Mouse (Mus musculus) midbrain, embryonic 12.5 days (tissue): Measurements from ENCODE around the gene Chaf1a. TPM values are rescaled to one million over a fixed set of nuclear protein-coding genes. Genes with fewer than 3 reads are reported as not detected.
A peak's percentile ranks its signal among the peaks of the same experiment; 100 is the strongest.

Experiments used
- ATAC-seq: fragments of 200-750 bp; cut with Nextera tagmentation; 2 replicates; pipeline ENCODE4 v1.8.0; 2017; ENCODE audit warnings: low read depth, moderate TSS enrichment, moderate library complexity; ENCODE audit not compliant: low FRiP score
- H3K27ac ChIP-seq: fragments of 300-500 bp; sonication (generic); replicated peaks from 2 replicates; pipeline ENCODE4 v1.5.1; 2016; ENCODE audit warnings: mild to moderate bottlenecking
- H3K27me3 ChIP-seq: fragments of 300-500 bp; sonication (generic); 2 replicates; pipeline ENCODE4 v1.6.1; 2016; ENCODE audit warnings: mild to moderate bottlenecking
- H3K36me3 ChIP-seq: fragments of 300-500 bp; sonication (generic); 2 replicates; pipeline ENCODE4 v1.6.1; 2016
- H3K4me1 ChIP-seq: fragments of 300-500 bp; sonication (generic); 2 replicates; pipeline ENCODE4 v1.6.1; 2016
- H3K4me2 ChIP-seq: fragments of 300-500 bp; sonication (generic); replicated peaks from 2 replicates; pipeline ENCODE4 v1.6.1; 2016; ENCODE audit warnings: mild to moderate bottlenecking, moderate library complexity
- H3K4me3 ChIP-seq: fragments of 300-500 bp; sonication (generic); 2 replicates; pipeline ENCODE4 v1.5.1; 2016; ENCODE audit warnings: mild to moderate bottlenecking
- H3K9ac ChIP-seq: fragments of 300-500 bp; sonication (generic); replicated peaks from 2 replicates; pipeline ENCODE4 v1.6.1; 2016; ENCODE audit warnings: mild to moderate bottlenecking, moderate library complexity
- H3K9me3 ChIP-seq: fragments of 300-500 bp; sonication (generic); 2 replicates; pipeline ENCODE4 v1.6.1; 2016; ENCODE audit warnings: mild to moderate bottlenecking
- WGBS: fragments of 180-500 bp; shearing (Covaris S2); methylation state at CpG from one replicate; pipeline ENCODE4 v1.1.7; 2016; 5-methylcytosine and 5-hydroxymethylcytosine counted together
- polyA plus RNA-seq: library from polyadenylated mRNA; unstranded; fragments of >200 nt; fragmentation: Nextera tagmentation; extraction: Ambion mirVana; gene quantifications from 2 replicates; pipeline ENCODE4 v1.2.1, GENCODE M21; 2016

Gene Chaf1a
- 32.5 and 34.5 TPM in 2 replicates for polyA plus RNA-seq

DNA sequence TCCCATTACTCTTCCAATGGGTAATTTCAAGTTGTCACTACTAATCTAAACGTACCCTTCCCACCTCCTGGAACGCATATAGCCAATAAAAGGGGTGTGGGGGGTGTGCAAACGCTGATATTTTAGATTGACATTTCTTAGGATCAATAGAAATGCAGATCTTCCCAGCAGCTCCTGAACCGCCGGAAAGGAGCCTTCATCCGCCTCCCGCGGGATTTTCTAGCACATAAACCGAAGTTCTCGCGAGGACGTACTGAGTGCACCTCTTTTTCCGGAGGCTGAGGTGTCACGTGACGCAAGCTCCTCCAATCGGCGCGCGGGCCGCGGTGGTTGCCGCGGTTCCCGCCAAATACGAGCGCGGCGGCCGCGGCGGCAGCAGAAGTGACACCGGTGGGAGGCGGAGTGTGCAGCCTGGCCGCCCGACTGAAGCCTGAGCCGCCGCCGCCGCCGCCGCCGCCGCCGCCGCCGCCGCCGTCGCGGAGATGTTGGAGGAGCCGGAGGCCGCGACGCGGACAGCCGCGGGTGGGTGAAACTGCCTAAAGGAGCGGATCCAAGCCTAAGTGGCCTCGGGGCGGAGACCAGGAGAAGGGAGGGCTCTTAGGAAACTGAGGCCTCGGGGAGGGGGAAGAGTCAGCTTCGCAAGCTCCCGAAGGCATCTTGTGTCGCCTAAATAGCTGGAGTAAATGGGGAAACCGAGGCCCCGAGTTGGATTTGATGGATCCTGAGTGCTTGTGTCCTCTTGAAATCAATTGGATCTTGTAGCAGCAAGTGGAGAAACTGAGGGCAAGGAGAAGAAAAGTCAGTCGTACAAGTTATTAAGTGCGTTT, at the start of gene Chaf1a:
Gene Chaf1a (plus strand): TSS at position 410 of the 827 bp plus-strand sequence.
- peak within 1 kb of the TSS; percentile 87 for H3K4me3 ChIP-seq
- peak within 1 kb of the TSS; percentile 93 for H3K4me2 ChIP-seq
- peak within 1 kb of the TSS; percentile 75 for H3K27ac ChIP-seq
- ATAC-seq, result peak; percentile 84
- H3K9ac ChIP-seq, result peak within 1 kb of the TSS; percentile 84
- H3K9me3 ChIP-seq, result no peaks in the 10 kb centered on the region
- H3K36me3 ChIP-seq, result peaks cover 18% of the 10 kb centered on the region; the same call in 1 of the 2 replicates
- no peaks in the 10 kb centered on the region for H3K27me3 ChIP-seq
- H3K4me1 ChIP-seq, result peaks cover 30% of the 10 kb centered on the region
- under 1% methylated on average over 68 of the region's 68 CpGs for WGBS

- Histone ChIP-seq H3K27me3 (peaks cover 19% of the 10 kb centered on the region), H3K36me3 (peaks cover 57% of the 10 kb centered on the region), H3K4me2 (no peak overlapping the region), H3K4me3 (no peak overlapping the region), H3K27ac (no peak overlapping the region), H3K9me3 (no peaks in the 10 kb centered on the region), H3K9ac (no peak overlapping the region), H3K4me1 (peaks cover 12% of the 10 kb centered on the region)
- WGBS, result 91% methylated on average over 15 of the region's 15 CpGs
- no peak for ATAC-seq
Measured at GRCm38 (mm10) chr17:55996007-55996406, 44.2 kb upstream of the Chaf1a start.

DNA sequence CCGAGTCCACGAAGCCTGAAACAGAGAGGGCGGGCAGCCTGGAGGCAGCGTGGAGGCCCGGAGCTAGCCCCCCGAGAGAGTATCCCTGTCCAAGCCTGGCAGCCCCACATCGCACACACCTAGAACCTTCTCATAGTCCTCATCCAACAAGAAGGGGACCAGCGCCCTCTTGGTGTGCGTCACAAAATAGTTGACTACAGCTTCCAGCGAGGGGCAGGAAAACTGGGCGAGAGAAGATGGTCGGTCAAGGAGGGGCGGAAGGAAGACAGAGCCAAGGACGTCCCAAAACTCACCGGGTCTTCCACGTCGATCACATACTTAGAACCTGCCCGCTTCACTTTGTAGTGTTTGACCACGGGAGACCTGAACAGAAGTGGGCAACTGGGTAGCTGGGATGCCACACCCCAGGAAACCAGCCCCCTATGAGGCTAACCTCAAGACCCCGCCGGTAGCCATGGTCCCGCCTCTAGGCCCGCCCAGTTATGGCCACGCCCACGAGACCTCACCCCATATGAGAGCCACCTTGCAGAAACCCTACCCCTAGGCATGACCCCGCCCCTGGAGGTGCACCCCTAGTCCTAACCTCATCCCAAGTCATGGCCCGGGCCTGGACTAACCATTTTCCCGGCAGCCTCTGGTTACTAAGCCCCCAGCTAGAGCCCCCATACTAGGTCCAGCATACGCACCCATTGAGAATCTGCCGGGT, 40.3 kb upstream of the Chaf1a start:
- ATAC-seq, result 0 out of 2 replicates have a peak, but pooled peaks have one; percentile 39
- H3K9me3 ChIP-seq, result no peaks in the 10 kb centered on the region
- 8% methylated on average over 30 of the region's 30 CpGs for WGBS
- H3K9ac ChIP-seq, result no peak overlapping the region
- H3K36me3 ChIP-seq, result peaks cover 23% of the 10 kb centered on the region
- H3K4me2 ChIP-seq, result peak overlapping the region; percentile 26
- peaks cover 5% of the 10 kb centered on the region; the same call in 1 of the 2 replicates for H3K4me1 ChIP-seq
- H3K4me3 ChIP-seq, result no peak overlapping the region
- H3K27me3 ChIP-seq, result peaks cover 41% of the 10 kb centered on the region
- H3K27ac ChIP-seq, result no peak overlapping the region

DNA sequence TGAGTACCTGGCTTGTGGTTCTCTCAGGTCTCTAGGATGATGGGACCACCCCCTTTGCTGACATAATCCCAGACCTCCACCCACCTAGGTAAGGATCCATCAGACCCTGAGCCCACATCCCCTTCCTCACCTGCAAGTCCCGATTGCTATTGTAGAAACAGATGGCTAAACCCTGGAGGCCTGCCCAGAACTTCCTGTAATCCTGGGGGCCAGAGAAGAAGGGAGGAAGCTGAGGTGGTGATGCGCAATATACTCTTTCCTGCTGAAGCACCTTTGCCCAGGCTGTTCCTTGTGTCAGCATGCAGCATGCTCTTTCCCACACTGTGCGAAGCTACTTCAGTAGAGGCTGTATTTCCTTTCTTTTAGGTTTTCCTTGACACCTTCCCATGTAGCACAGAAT, 37.2 kb upstream of the Chaf1a start:
- Histone ChIP-seq H3K4me3 (no peak overlapping the region), H3K4me2 (no peak overlapping the region), H3K4me1 (peaks cover 11% of the 10 kb centered on the region), H3K9me3 (no peaks in the 10 kb centered on the region), H3K36me3 (no peaks in the 10 kb centered on the region), H3K27me3 (peaks cover 46% of the 10 kb centered on the region), H3K9ac (no peak overlapping the region), H3K27ac (no peak overlapping the region)
- ATAC-seq, result no peak
- 83% methylated on average over 3 of the region's 3 CpGs for WGBS

DNA sequence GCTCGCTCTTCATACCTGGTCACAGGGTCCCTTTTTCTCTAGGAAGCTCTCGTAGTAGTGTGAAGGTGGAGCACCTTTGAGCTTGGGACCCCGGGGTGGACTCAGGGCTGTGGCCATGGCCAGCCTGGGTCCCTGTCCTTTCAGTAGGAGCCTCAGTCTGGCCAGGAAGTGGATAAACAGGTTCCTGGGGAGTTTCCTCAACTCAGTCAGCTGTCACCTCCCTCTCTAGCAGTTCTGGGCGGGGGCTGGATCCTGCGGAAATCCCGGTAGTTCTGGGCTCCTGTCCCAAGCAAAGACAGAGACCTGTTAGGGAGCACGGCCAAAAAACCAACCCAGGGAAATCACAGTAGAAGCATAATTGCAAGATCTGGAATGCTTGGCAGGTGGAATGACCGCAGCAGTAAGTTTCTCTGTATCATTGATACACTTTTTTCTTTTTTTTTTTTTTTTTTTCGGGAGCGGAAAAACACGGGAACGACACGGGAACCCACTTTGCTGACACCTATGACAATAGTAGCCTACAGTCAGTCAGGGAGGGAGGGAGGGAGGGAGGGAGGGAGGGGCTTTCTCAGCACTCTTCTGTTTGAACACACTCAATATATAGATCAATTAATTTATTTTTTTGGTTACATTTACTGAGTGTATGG, 34.7 kb upstream of the Chaf1a start, which contains the start of the genes Stap2 and Mpnd:
Gene Stap2 (minus strand): TSS at position 170 of the 647 bp plus-strand sequence.
Gene Mpnd (plus strand): TSS at position 297 of the 647 bp plus-strand sequence.
- Histone ChIP-seq H3K9ac (0 out of 2 replicates have a peak within 1 kb of the TSS, but pooled peaks have one; percentile 34), H3K4me2 (no peak within 1 kb of the TSS), H3K9me3 (no peaks in the 10 kb centered on the region), H3K36me3 (0 out of 2 replicates have a peak, but pooled peaks cover 2% of the 10 kb centered on the region), H3K27me3 (peaks cover 32% of the 10 kb centered on the region), H3K4me1 (peaks cover 17% of the 10 kb centered on the region), H3K27ac (no peak within 1 kb of the TSS), H3K4me3 (no peak within 1 kb of the TSS)
- 66% methylated on average over 13 of the region's 13 CpGs for WGBS
- no peak for ATAC-seq

DNA sequence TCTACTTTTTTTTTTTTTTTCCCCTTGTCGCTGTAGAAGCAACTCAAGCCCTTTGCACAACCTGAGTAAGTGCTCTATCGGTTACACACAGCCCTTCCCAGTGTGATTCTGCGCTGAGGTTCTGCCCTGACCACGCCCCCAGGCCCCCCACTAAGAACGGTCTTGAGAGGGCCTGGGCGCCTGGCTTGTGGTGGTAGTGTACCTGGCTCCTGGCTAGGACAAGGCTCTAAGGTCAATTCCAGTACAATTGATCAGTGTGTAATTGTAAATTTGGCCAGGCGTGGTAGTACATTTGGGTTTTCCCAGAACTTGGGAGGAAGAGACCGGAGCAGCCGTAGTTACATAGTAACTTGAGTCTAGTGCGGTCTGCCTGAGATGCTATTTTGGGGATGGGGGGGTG, 33.3 kb upstream of the Chaf1a start:
- no peak for ATAC-seq
- peak overlapping the region; percentile 97; the same call in 1 of the 2 replicates for H3K27ac ChIP-seq
- peaks cover 16% of the 10 kb centered on the region for H3K36me3 ChIP-seq
- no peak overlapping the region for H3K4me3 ChIP-seq
- H3K9me3 ChIP-seq, result no peaks in the 10 kb centered on the region
- H3K4me1 ChIP-seq, result peaks cover 31% of the 10 kb centered on the region
- no peak overlapping the region for H3K9ac ChIP-seq
- no peak overlapping the region for H3K4me2 ChIP-seq
- WGBS, result 51% methylated on average over 10 of the region's 10 CpGs
- H3K27me3 ChIP-seq, result peaks cover 22% of the 10 kb centered on the region

DNA sequence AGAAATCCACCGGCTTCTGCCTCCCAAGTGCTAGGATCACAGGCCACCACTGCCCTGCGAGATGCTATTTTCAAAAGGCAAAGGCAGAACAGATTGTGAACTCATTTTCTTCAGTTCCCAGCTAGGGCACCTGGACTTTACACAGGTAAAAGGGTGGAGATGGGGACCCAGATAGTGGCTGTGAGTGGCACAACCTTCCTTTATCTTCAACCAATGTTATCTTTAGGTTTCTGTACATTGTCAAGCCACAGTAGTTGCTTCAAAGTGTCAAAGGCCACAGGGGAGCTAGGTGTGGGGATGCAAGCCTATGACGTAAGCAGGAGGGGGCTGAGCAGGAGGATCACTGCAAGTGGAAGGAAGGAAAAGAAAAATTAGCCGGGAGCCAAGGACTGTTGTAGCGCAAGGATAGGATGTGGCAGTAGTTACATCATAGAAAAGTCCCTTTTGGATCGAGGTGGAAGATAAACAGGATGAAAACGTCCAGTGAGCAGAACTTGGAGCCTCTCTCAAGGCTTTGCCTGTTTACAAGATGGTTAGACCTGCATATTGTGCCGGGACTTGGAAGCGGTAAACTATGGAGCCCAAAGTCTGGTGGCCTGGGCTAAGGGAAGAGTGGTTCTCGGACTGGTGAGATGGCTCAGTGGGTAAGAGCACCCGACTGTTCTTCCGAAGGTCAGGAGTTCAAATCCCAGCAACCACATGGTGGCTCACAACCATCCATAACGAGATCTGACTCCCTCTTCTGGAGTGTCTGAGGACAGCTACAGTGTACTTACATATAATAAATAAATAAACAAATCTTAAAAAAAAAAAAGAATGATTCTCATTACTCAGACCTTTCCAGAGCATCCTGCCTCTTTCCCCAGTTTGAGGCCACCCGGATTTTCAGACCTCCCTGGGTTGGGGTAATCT, 32.5 kb upstream of the Chaf1a start:
- H3K9ac ChIP-seq, result peak overlapping the region; percentile 11; the same call in 1 of the 2 replicates
- H3K9me3 ChIP-seq, result no peaks in the 10 kb centered on the region
- peaks cover 23% of the 10 kb centered on the region for H3K36me3 ChIP-seq

DNA sequence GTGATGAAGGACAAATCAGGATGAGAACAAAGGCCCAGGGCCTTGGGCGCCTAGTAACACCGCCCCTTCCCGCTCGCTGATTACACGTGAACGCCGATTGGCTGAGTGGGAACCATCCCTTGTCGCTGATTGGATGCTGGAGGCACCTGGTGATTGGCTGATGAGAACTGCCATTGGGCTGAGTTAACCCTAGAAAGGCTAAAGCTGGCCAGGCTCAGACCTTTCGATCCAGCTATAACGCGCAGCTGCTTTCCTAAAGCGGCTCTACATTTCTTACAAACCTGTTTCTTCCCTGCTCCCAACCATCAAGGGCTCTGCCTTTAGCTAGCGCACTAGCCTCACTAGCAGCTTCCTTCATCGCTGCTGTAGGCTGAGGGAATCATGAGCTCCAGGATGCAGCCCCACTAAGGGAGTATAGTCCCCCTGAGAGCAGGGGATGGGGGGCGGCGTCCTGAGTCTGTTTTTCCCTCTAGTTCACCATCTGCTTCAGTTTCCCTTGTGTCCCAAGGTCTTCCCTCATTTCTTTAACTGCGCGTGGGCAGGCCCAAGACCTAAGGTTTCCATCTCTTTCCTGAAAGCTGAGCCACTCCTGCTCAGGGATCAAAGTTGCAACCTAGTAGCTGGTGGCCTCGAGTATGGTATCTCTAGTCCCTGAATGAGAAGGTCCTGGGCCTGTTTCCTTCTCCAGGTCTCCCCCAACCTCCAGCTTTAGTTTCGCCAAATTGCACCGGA, 31.7 kb upstream of the Chaf1a start:
- peaks cover 33% of the 10 kb centered on the region for H3K4me1 ChIP-seq
- peak; percentile 92 for ATAC-seq
- WGBS, result 1% methylated on average over 21 of the region's 21 CpGs
- H3K4me2 ChIP-seq, result peak overlapping the region; percentile 96
- peak overlapping the region; percentile 97 for H3K27ac ChIP-seq
- H3K9me3 ChIP-seq, result no peaks in the 10 kb centered on the region
- peaks cover 29% of the 10 kb centered on the region for H3K36me3 ChIP-seq
- peak overlapping the region; percentile 75 for H3K9ac ChIP-seq
- H3K27me3 ChIP-seq, result peaks cover 9% of the 10 kb centered on the region; the same call in 1 of the 2 replicates
- peak overlapping the region; percentile 59 for H3K4me3 ChIP-seq

More for the DNA sequence above, 32.5 kb upstream of the Chaf1a start:
- no peak for ATAC-seq
- H3K27ac ChIP-seq, result peak overlapping the region; percentile 97
- peaks cover 16% of the 10 kb centered on the region for H3K27me3 ChIP-seq
- H3K4me1 ChIP-seq, result peaks cover 33% of the 10 kb centered on the region
- peak overlapping the region; percentile 59 for H3K4me3 ChIP-seq
- WGBS, result 34% methylated on average over 14 of the region's 14 CpGs
- H3K4me2 ChIP-seq, result peak overlapping the region; percentile 96

DNA sequence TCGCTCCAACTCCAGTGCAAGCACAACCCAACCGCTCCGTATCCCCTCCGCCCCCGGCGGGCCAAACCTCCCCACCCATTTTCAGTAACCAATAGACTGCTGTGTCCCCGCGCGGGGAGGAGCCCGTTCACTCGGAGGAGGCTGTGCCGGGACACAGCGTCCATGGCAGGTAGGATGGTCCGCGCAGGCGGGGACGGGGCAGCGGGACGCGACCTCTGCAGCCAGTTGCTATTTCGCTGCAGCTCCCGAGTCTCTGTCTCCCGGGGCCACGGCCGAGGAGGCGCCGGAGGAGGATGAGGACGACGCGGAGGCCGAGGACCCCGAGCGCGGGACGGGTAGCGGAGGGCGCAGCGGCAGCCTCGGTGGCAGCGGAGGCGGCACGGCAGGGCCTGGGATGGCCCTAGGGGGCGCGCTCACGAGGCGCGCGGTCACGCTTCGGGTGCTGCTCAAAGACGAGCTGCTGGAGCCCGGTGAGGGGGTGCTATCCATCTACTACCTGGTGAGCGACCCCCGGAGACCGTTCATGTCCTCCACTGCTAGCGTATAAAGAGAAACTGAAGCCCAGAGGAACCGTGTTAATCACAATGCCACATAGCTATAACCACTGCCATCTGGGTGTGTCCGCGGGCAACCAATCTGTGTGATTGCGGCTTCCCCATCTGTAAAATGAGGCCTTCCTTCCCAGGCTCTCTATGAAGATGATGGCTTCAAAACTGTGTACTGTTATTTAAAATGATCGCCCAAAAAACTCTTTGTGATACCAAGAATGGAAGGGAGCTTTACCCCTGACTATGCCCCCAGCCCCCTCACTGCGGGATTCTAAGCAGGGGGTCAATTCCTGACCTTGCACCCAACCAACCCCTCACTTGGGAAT, 30.9 kb upstream of the Chaf1a start:
- Histone ChIP-seq H3K9me3 (no peaks in the 10 kb centered on the region), H3K4me2 (peak overlapping the region; percentile 96), H3K27ac (peak overlapping the region; percentile 97), H3K36me3 (peaks cover 36% of the 10 kb centered on the region), H3K4me1 (peaks cover 33% of the 10 kb centered on the region), H3K9ac (peak overlapping the region; percentile 75), H3K27me3 (peaks cover 5% of the 10 kb centered on the region; the same call in 1 of the 2 replicates), H3K4me3 (peak overlapping the region; percentile 59)
- WGBS, result under 1% methylated on average over 62 of the region's 62 CpGs
- peak; percentile 87 for ATAC-seq

DNA sequence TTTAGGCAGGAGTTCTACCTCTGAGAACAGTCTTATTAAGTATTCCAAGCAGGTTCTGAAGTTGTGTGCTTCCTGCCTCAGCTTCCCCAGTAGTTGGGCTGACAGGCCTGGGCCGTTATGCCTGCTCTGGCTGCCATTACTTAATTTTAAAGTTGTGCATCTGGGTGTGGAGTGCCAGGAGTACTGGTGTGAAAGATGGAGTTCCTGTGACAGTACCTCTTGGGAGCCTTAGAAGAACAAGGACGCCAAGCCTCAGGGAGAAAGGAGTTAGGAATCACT, 30.3 kb upstream of the Chaf1a start:
- WGBS, result 41% methylated on average over 2 of the region's 2 CpGs
- peak overlapping the region; percentile 97; the same call in 1 of the 2 replicates for H3K27ac ChIP-seq
- peak overlapping the region; percentile 96 for H3K4me2 ChIP-seq
- H3K9me3 ChIP-seq, result no peaks in the 10 kb centered on the region
- peak overlapping the region; percentile 59 for H3K4me3 ChIP-seq
- H3K9ac ChIP-seq, result peak overlapping the region; percentile 75
- ATAC-seq, result no peak
- peaks cover 33% of the 10 kb centered on the region for H3K4me1 ChIP-seq
- peaks cover 5% of the 10 kb centered on the region; the same call in 1 of the 2 replicates for H3K27me3 ChIP-seq
- H3K36me3 ChIP-seq, result peaks cover 40% of the 10 kb centered on the region
